Mouse (Mus musculus) hindbrain, postnatal 0 days (tissue): Measurements from ENCODE around the gene Cyp27b1. TPM values are rescaled to one million over a fixed set of nuclear protein-coding genes. Genes with fewer than 3 reads are reported as not detected.
A peak's percentile ranks its signal among the peaks of the same experiment; 100 is the strongest.
"Not testable (repeated sequence)": the region's sequence is repeated elsewhere in the genome, so short reads cannot be mapped to it uniquely, and the experiment has no call there.

Experiments used
- ATAC-seq: fragments of 200-750 bp; cut with Nextera tagmentation; 2 replicates; pipeline ENCODE4 v1.8.0; 2017; ENCODE audit warnings: mild to moderate bottlenecking, moderate TSS enrichment, moderate library complexity
- DNase-seq: peaks from one replicate; pipeline ENCODE4 v3.0.0-alpha.2; 2015; ENCODE audit warnings: low spot score
- H3K27ac ChIP-seq: fragments of 300-500 bp; sonication (generic); 2 replicates; pipeline ENCODE4 v1.5.1; 2014; ENCODE audit warnings: mild to moderate bottlenecking
- H3K27me3 ChIP-seq: fragments of 300-500 bp; sonication (generic); 2 replicates; pipeline ENCODE4 v1.6.1; 2014; ENCODE audit warnings: low read length, mixed read lengths; ENCODE audit not compliant: insufficient read depth
- H3K36me3 ChIP-seq: fragments of 300-500 bp; sonication (generic); 2 replicates; pipeline ENCODE4 v1.6.1; 2014; ENCODE audit warnings: low read length, mixed read lengths; ENCODE audit not compliant: insufficient read depth
- H3K4me1 ChIP-seq: fragments of 300-500 bp; sonication (generic); 2 replicates; pipeline ENCODE4 v1.6.1; 2014; ENCODE audit warnings: antibody characterized with exemption, low read length, mixed read lengths; ENCODE audit not compliant: insufficient read depth
- H3K4me2 ChIP-seq: fragments of 300-500 bp; sonication (generic); 2 replicates; pipeline ENCODE4 v1.6.1; 2014; ENCODE audit warnings: low read depth, mild to moderate bottlenecking, low read length, moderate library complexity, mixed read lengths
- H3K4me3 ChIP-seq: fragments of 300-500 bp; sonication (generic); 2 replicates; pipeline ENCODE4 v1.5.1; 2014; ENCODE audit warnings: low read length
- H3K9ac ChIP-seq: fragments of 300-500 bp; sonication (generic); replicated peaks from 2 replicates; pipeline ENCODE4 v1.6.1; 2014; ENCODE audit warnings: mild to moderate bottlenecking, low read length, moderate library complexity, mixed read lengths
- H3K9me3 ChIP-seq: fragments of 300-500 bp; sonication (generic); 2 replicates; pipeline ENCODE4 v1.6.1; 2016; ENCODE audit warnings: low read length, mixed read lengths
- CTCF ChIP-seq: IDR thresholded peaks from 2 replicates; pipeline ENCODE4 v1.5.1; 2016; ENCODE audit warnings: antibody characterized with exemption, control low read depth, low read depth
- WGBS: fragments of 180-500 bp; shearing (Covaris S2); extraction: QIAGEN DNeasy Blood & Tissue Kit; methylation state at CpG from one replicate; pipeline ENCODE4 v1.1.7; 2014; 5-methylcytosine and 5-hydroxymethylcytosine counted together
- polyA plus RNA-seq: library from polyadenylated mRNA; unstranded; fragments of >200 nt; fragmentation: Nextera tagmentation; extraction: Ambion mirVana; gene quantifications from 2 replicates; pipeline ENCODE4 v1.2.1, GENCODE M21; 2015
- total RNA-seq: library from RNA; depleted of rRNA; stranded (reverse); fragments of >200 nt; gene quantifications from 2 replicates; pipeline ENCODE4 v1.2.3, GENCODE M21; 2014

The Cyp27b1 gene
- total and polyA plus RNA-seq, 2 experiments from 2014 or later = 0.26 TPM; not detected in 1

GRCm38 (mm10) chr10:127069281-127070189 is 21.5 kb downstream of the Cyp27b1 start:
- Histone ChIP-seq H3K4me1 (peaks cover 14% of the 10 kb centered on the region; the same call in 1 of the 2 replicates), H3K4me2 (peak overlapping the region; percentile 96), H3K9me3 (no peaks in the 10 kb centered on the region), H3K27ac (peak overlapping the region; percentile 89), H3K4me3 (peak overlapping the region; percentile 54), H3K27me3 (no peaks in the 10 kb centered on the region), H3K9ac (peak overlapping the region; percentile 66), H3K36me3 (peaks cover 36% of the 10 kb centered on the region)
- peak; percentile 86 for ATAC-seq
- DNase-seq = peak; percentile 88
- WGBS = 8% methylated on average over 30 of the region's 30 CpGs
- TF ChIP-seq CTCF = no peak

- H3K4me1 ChIP-seq = 0 out of 2 replicates have a peak, but pooled peaks cover 9% of the 10 kb centered on the region
- H3K27me3 ChIP-seq = no peaks in the 10 kb centered on the region
- peak within 1 kb of the TSS; percentile 96 for H3K4me2 ChIP-seq
- H3K4me3 ChIP-seq = peak within 1 kb of the TSS; percentile 54
- 2% methylated on average over 36 of the region's 36 CpGs for WGBS
- no peaks in the 10 kb centered on the region for H3K9me3 ChIP-seq
- ATAC-seq (peak; percentile 94), DNase-seq (peak; percentile 98)
- TF ChIP-seq CTCF = no peak
- H3K27ac ChIP-seq = peak within 1 kb of the TSS; percentile 89
- H3K9ac ChIP-seq = peak within 1 kb of the TSS; percentile 66
- H3K36me3 ChIP-seq = peaks cover 28% of the 10 kb centered on the region
These were observed 22.4 kb downstream of the Cyp27b1 start, which contains the start of gene Tspan31 for GRCm38 (mm10) chr10:127070190-127071121. Tspan31 (minus strand) TSS chr10:127070264.

DNA sequence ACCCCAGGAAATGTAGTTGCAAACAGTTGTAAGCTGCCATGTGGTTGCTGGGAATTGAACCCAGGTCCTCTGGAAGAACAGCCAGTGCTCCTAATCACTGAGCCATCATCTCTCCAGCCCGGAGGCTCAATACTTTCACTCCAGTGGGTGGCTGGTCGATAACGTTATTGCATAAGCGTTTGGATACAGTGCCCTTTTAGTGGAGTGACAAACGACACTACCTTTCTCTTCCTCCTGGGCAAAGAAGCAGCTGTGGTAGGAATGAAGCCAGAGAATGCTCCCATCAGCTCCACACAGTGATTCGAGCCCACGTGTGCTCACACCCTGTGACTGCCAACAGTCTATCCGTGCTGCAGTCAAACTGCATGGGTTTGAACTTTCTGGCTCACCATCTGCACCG is 23.2 kb downstream of the Cyp27b1 start:
- no peak for ATAC-seq
- Histone ChIP-seq H3K36me3 (peaks cover 20% of the 10 kb centered on the region), H3K9ac (peak overlapping the region; percentile 66), H3K4me2 (peak overlapping the region; percentile 96), H3K27me3 (no peaks in the 10 kb centered on the region), H3K9me3 (no peaks in the 10 kb centered on the region), H3K4me1 (0 out of 2 replicates have a peak, but pooled peaks cover 9% of the 10 kb centered on the region), H3K27ac (peak overlapping the region; percentile 89), H3K4me3 (peak overlapping the region; percentile 54)
- no peak for DNase-seq
- WGBS = 72% methylated on average over 9 of the region's 9 CpGs
- no peak for TF ChIP-seq CTCF

DNA sequence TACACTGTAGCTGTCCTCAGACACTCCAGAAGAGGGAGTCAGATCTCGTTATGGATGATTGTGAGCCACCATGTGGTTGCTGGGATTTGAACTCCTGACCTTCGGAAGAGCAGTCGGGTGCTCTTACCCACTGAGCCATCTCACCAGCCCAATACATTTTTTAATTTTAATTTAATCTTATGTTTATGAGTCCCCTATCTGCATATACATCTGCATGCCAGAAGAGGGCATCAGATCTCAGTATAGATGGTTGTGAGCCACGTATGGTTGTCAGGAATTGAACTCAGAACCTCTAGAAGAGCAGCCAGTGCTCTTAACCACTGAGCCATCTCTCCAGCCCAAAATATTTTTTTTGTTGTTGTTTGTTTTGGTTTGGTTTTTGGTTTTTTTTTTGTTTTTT is 24.2 kb downstream of the Cyp27b1 start:
- H3K36me3 ChIP-seq, ATAC-seq, H3K9ac ChIP-seq, H3K4me3 ChIP-seq, H3K27me3 ChIP-seq, H3K4me1 ChIP-seq, H3K4me2 ChIP-seq, H3K9me3 ChIP-seq, DNase-seq, H3K27ac ChIP-seq: not testable (repeated sequence)
- WGBS = 80% methylated on average over 4 of the region's 4 CpGs
- TF ChIP-seq CTCF = peak; percentile 27; the same call in 1 of the 2 replicates

DNA sequence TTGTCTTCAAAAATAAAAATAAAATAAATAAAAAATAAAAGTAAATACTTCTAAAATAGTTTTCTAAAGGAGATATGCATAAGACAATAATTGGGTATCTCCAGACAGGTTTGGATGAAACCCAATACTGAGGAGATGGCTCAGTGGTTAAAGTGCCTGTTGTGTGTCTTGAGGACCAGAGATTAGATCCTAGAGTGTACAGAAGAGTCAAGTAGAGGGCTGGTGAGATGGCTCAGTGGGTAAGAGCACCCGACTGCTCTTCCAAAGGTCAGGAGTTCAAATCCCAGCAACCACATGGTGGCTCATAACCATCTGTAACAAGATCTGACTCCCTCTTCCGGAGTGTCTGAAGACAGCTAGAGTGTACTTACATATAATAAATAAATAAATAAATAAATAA is 24.9 kb downstream of the Cyp27b1 start:
- not testable (repeated sequence) for ATAC-seq, H3K27me3 ChIP-seq, H3K4me2 ChIP-seq, H3K9me3 ChIP-seq, H3K36me3 ChIP-seq, H3K4me3 ChIP-seq, DNase-seq, H3K9ac ChIP-seq, H3K27ac ChIP-seq, H3K4me1 ChIP-seq
- 67% methylated on average over 2 of the region's 2 CpGs for WGBS

GRCm38 (mm10) chr10:127073981-127074380 is 25.9 kb downstream of the Cyp27b1 start:
- Histone ChIP-seq H3K4me2 (no peak overlapping the region), H3K9me3 (no peaks in the 10 kb centered on the region), H3K4me1 (0 out of 2 replicates have a peak, but pooled peaks cover 11% of the 10 kb centered on the region), H3K4me3 (no peak overlapping the region), H3K27ac (no peak overlapping the region), H3K36me3 (no peaks in the 10 kb centered on the region), H3K9ac (no peak overlapping the region), H3K27me3 (no peaks in the 10 kb centered on the region)
- WGBS = 92% methylated on average over 1 of the region's 1 CpGs
- ATAC-seq (no peak), DNase-seq (no peak)
- no peak for TF ChIP-seq CTCF
